Mouse (Mus musculus) G1E (cell line): ENCODE measurements around the gene Stambp.

Experiments
- CTCF ChIP-seq: IDR thresholded peaks from 2 replicates; pipeline ENCODE4 v1.5.1; 2012; ENCODE audit warnings: low read depth, low read length, inconsistent platforms, mixed read lengths
- GATA1 ChIP-seq: IDR thresholded peaks from 2 replicates; pipeline ENCODE4 v1.6.1; 2012; ENCODE audit warnings: borderline replicate concordance, low read length, inconsistent platforms, mixed read lengths
- GATA2 ChIP-seq: IDR thresholded peaks from 2 replicates; pipeline ENCODE4 v1.6.1; 2012; ENCODE audit warnings: low read depth, low read length, inconsistent platforms, borderline replicate concordance
- TAL1 ChIP-seq: conservative IDR thresholded peaks from 2 replicates; pipeline ENCODE4 v1.6.1; 2012; ENCODE audit warnings: low read depth, low read length, inconsistent platforms, mixed read lengths

- no peak for TF ChIP-seq CTCF
- no peak for TF ChIP-seq TAL1
- TF ChIP-seq GATA1 = no peak
- TF ChIP-seq GATA2 = no peak
These were observed 26.8 kb downstream of the Stambp start for GRCm38 (mm10) chr6:83545778-83546177.
